Mouse (Mus musculus) kidney, postnatal 10 days (tissue): Measurements from ENCODE around the gene Hoxd10.

ENCODE experiments used
- DNase-seq: peaks from one replicate; pipeline ENCODE4 v3.0.0; 2021; ENCODE audit warnings: mixed read lengths

The Hoxd10 gene

DNA sequence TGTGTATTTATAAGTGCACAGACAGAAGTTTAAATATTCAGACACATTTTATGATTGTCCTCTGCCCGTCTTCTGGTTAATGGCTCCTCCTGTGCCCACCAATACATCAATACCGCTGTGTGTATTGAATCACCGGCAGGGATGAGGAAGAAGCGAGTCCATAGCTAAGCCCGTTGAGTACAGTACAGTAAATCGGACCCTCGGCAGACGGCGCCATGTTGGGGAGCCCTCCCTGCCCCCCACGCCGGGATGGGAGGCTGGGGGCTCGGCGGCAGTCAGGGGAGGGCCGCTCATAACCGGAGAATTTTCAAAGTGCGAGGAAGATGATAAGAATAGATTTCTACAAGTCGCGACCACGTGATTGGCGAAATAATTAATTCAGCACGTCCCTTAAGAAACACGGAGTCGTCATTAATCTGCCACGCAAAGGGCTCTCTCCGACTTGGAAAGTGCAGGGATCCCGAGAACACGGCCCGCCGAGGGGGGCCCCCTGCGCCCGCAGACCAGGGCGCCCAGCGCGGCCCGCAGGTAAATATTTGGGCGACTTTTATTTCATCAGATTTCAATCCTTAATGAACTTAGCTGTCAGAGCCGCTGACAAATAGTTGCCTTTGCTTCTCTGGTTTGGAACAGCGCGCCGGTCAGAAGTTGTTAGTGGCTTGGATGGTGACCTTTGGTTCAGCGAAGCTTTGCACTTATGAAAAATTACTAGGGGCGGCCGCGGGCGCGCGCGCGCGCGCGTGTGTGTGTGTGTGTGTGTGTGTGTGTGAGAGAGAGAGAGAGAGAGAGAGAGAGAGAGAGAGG is 41.0 kb downstream of the Hoxd10 start:
- DNase-seq = peak; percentile 56

DNA sequence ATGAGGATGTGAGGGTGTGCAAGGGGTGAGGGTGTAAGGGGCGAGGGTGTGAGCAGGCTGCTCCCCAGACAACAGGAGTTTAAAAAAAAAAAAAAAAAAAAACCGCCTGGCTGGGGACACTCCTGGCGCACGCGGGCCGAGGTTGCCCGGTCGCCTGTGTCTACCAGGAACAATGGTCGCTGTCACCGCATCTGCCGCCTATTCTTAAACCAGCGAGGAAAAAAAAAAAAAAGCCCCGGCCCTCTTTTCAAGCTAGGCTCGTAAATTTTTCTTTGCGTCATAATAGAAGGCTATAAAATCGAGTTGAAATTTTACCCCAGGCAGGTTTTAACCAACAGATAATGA is 41.6 kb downstream of the Hoxd10 start:
- DNase-seq = no peak

DNA sequence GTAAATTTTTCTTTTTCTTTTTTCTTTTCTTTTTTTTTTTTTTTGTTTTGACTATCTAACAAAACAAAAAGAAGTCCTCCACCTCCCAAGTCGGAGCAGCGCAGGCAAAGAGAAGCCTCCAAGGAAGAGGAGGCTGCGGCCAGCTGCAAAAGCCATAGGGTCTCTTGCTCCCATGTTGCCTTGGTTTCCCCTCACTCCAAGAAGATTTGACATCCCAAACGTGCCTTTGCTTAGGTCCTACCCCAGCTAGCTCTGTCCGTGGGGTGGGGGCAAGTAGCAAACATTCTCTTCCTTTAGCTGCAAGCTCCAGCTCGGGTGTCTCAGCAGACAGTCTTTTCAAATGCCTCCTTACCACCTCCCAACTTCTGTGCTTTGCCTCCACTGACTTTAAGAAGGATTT is 42.0 kb downstream of the Hoxd10 start:
- DNase-seq = no peak

DNA sequence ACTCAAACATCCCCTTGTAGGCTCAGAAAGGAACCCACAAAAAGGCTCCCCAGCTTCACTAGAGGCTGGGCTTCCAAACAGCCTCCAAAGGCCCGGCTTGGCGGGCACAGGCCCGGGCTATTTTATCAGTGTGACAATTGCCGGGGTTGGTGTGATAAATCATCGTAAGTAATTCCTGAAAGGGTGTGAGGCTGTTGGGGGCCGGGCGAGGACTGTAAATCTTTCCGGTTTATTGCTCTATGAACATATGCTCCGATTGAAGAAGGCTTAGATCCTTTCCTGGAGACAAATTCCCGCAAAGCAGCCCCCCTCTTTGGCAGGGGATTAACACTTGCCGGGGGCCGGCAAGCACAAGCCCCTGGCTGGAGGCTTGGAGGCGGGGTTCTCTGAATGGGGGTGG is 42.7 kb downstream of the Hoxd10 start:
- DNase-seq = no peak

DNA sequence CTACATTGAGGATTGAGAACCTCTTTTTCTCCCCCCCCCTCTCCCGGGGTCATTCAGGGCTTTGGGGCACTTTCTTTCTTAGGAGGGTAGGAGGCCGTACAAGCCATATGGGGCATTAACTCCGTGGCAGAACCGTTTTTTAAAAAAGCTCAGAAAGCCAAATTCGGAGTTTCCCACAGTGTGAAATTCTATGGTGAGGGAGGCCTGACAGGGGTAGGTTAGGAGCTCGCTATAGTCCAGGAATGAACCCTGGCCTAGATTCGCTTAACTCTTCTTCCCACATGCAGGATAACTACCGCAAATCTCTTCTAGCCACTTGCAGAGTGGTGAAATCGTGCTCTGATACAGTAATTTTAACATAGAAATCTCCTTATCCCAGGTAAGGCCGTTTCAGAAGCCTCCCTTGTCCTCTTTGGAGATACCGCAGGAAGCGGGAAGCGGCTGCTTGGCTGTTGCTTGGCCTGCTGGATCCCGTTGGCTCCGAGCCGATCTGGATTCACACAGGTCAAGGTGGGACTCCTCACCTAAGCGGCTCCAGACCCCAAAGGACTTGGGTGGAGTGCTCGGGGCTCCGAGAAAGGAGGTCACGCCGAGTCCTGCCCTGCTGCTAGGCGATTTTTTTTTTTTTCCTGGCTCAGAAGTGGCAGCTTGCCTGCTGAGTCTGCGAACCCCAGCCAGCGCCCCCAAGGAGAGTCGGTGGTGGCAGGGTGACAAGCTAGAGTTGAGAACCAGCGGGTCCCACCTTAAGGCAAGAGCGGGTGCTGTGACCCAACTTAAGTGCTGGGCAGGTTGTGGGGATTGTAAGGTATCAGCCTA is 43.5 kb downstream of the Hoxd10 start:
- DNase-seq = peak; percentile 45

DNA sequence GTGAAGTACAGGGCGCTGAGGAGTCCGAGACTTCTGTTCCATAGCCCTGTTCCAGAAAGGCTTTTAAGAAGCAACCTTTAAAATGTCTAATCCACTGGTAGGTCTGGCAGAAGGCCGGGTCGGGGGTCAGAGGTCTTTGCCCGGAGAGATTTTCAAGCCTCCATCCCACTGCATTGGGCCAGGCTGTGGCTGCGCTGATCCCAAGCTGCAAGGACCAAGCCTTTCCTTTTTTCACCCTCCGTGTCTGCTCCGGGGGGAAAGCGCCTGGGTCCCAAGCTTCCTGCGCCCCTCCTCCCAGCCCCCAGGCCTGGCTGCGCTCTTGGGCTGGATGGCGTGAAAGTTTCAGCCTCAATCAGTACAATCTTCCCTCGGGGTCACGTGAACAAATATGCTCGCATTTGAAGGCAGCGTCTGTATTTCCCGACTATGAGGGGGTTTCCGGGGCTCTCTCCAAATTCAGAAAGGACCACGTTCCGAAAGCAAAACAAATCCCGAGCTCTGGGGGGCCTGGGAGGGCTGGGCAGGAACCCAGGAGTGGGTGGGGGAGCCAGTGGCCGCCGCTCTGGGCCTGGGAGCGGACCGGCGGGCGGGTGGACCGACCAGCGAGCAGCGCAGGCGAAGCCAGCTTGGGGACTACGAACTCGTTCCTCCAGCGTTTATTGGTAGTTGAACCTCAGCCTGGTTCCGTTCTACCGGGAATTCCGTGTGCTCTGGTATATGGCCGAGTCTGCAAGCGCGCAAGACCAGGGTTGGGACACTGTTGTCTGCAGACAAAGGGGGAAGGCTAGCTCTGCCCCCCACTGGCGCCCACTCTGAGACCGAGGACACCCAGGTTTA is 44.3 kb downstream of the Hoxd10 start:
- peak; percentile 47 for DNase-seq

DNA sequence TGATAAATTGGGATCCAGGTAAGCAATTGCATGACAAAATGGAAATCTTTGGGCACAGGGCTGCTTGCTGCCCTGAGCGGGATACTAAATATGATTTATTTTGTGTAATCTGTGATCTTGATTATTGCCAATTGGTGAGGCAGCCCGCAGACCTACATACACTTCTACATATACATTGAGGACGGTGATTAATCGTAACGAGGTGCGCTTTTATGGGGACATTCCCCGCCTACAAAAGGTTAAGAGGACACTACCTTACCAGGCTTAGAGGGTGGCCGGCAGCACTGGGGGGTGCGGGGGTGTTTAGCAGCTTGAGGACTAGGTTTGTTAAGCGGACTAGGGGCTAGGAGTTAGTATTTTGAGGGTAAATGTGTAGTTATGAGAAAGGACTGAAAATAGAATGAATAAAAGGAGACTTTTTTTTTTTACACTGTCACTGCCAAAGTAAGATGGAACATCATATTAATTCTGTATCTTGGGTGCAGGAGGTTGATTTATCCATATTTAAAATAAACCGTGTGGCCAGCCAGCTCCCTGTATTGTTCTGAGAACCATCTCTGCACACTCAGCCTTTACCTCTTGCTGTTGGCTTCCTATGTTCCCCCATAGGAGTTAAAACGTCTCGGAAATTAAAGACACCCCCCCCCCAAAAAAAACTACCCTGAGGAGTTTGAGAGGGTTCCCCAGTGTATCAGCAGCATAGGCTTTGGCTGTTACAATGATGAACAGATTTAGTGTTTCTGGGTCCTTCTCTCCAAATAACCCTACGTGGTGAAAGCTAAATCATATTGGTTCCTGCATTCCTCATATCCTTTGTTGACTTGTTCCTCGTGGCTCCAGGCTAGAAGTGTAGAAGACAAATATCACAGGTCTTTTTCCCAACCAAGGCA is 45.2 kb downstream of the Hoxd10 start:
- no peak for DNase-seq

DNA sequence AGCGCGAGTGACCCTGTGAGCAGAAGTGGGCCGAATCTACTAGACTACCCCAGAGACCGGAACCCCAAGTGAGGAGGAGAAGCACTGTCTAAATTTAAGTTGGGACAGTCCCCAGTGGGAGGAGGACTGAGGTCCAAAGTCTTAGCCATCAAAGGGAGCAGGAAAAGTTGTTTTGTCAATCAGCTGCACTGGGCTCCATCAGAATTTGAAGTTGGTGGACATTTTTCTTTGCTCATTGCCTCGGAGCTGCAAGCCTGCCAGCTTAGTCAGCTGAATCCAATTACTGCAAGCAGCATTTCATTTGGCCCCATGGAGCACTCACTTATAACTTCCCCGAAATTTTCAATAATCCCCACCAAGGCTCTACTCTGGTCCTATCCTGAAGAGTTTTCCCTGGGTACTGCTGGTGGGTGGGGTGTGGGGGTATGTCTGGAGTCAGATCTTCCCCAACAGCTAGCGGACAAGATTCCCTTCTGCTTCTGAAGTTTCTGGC is 45.9 kb downstream of the Hoxd10 start:
- peak; percentile 34 for DNase-seq

DNA sequence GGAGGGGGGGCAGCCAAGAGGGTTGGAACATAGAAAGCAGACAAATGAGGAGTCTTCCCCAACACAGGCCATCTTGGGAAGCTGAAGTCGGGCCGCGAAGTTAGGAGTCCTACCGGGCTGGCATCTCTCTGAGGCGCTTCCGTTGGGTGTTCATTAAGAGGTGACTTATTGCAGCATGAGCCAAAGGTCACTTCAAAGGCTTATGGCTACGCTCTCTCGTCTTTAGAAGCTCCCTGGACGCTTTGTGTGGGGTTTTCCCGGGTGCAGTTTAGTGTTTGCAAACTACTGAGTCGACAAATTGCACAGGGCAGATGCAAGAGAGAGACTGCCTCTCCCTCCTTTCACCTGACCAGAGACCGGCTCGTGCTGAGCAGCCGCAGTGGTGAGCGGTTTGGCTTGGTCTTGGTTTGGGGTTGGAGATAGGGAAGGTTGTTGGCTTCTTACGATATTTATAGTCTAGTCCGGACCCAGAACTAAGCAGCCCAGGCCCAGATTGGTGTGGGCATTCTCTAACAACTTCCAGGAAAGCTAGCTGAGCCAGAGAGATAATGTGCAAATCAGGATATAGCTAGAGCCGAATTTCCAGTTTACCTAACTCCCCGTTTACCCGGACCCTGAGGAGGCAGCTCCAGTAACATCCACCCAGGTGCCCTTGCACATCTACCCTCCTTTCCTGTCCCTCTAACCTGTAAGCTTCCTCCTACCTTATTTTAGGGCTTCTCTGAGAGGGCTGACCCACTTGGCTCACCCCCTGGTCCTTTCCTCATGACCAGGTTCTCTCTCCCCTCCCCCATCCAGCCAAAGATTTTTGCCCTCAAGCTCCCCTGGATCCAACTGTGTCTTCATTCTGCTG is 47.1 kb downstream of the Hoxd10 start:
- DNase-seq = peak; percentile 37

DNA sequence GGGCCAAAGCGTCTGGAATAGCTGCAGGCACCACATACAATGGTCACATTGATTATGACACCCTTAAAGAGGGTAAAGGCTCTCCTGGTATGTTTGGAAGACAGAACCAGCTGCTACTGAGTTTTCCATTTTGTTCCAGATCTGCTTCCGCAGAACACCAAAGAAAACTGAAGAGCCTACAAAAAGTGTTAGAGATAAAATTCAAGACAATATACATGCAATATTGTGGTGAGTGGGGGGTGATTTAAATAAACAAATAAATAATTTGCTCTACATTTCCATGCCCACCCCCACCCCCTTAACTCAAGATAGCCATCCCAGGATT is 47.7 kb downstream of the Hoxd10 start:
- no peak for DNase-seq

DNA sequence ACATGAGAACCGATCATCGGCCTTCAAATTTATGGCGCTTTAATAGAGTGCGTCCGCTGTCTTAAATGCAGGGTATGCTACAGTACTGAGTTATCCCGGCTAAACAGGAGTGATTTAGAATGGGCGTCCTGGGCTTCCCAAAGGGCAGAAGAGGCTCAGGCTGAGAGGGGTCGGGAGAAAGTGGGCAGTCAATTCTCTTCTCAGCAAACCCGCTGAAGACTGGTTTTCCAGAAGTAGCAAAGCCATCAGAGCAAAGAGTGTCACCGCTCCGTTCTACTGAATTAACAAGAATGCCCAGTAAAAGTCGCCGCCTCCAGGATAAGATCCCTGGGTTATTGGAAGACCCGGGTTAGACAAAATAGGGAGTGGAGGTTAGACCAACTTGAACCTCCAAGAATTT is 48.1 kb downstream of the Hoxd10 start:
- no peak for DNase-seq

DNA sequence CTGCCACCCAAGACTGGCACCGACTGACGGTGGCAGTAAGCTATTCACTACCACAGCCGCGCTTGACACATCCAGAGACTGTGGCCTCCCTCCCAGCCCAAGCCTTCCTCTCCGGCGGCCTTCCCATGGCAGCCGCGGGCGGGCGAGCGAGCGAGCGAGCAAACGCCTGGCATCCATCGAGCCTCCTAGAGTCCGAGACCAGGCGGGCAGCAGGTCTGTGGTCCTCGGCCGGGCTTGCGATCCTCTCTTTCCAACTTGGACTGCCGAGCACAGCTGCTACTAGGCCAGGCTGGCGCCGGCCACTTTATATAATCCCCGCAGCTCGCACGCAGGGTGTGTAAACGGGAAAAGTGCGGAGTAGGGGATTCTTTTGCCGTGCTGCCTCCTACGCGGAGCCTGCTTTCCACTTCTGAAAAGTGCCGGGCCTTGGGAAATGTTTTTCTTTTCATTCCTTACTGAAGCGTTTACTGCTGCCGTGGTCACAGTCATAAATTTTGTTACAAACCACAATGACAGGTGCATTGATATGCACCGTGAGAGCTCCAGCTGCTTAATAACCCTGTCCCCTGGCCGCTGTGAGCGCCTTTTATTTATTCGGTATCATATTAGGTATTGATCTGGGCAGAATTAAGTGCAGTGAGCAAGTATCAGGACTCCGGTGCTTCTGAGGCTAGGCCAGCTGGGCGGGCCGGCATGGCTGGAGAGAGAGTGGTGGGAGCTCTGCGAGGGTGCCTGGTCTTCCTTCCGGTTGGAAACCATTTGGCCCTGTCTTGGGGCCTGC is 48.8 kb downstream of the Hoxd10 start:
- DNase-seq = peak; percentile 64

DNA sequence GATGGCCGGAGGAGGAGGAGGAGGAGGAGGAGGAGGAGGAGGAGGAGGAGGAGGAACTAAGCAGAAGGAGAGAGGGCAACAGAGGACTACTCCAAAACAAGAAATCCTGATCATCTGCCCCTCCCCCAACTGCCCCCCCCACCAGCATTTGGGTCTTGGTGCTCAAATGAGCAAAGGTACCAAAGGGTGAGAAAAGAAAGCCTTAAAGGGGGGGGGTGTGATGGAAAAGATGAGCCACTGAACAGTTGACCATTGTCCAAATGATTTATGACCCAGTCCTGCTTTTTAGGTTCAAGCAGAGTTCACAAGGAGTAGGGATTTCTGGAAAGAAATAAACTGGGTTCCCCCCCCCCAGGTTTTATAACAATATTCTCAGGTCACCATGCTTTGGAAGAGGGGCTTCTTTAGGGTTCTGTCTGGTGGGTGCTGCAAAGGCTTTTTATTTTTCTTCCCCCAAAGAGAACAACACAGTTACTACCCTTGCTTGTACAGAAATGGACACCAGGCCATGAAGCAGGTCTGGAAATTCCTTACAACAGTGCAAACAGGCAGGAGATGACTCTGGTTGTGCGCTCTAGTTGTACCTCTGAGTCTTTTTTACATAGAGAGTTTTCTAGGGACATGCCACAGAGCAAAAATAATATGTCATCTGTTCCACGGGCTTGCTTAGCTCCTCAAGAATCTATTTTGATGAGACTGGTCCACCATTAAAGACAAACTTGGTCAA is 49.7 kb downstream of the Hoxd10 start:
- no peak for DNase-seq

DNA sequence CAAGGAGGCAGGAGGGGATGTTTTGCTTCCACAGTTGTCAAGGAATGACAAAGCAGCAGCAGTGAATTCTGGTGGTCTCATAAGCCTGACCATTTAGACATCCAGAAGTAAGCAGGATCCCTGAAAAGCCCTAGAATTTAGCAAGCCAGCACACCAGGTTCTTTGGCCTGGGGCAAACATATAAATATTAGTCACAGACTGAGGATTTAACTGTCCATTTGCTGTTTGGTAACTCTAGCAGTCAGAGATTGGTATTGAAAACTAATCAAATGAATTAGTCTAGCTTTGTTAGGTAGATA is 50.2 kb downstream of the Hoxd10 start:
- DNase-seq = no peak
